Mouse (Mus musculus) CD4-positive, CD25-positive, alpha-beta regulatory T cell, adult 9 weeks (primary cell): ENCODE measurements around the gene Olfr483. TPM values are rescaled to one million over a fixed set of nuclear protein-coding genes. Genes with fewer than 3 reads are reported as not detected.

Source experiments
- polyA plus RNA-seq: library from polyadenylated mRNA; unstranded; fragments of 100-300 nt; shearing (Covaris generic); gene quantifications from one replicate; pipeline ENCODE4 v1.2.1, GENCODE M21; 2017

The Olfr483 gene
- polyA plus RNA-seq: not detected

GRCm38 (mm10) chr7:108100549-108100948, at the start of gene Olfr483:
TSS of gene Olfr483 (plus strand) at chr7:108100849.

DNA sequence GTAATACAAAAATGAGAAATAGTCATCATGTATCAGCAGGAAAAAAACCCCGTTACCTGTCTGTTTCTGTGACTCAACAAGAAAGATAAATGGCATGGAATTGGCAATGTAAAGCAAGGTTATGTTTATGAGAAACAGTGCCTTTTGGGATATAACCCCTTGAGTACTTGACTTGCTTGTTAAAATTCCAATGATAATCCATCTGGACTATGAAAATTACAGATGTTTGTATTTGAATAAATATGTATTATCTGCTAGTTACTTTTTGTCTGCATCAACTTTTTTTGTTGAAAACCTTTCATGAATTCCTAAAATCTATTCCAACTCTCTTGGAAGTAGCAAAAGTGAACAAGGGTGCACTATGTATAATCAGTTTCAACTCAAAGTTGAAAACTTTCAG, 33.4 kb upstream of the Olfr483 start, which contains the start of gene Olfr480:
Olfr480 (minus strand) TSS at position 101 of the 400 bp plus-strand sequence.

DNA sequence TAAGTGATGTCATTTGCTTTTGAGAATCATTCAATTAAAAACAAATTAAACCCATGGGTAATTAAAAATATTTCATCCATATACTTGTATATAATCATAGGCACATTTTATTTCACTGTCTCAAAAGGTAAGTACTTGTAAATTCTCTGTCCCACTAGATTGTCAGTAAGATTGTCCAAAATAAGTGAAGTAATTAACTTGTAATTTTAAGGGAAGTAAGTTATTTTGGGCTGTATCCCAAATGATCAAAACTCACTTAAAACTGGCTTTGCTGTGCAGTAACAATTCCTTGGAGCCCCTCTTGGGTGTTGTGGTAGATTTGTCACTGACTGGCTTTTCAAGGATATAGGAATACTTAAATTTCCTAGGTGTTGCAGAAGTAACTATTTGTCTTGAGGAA, 21.1 kb upstream of the Olfr483 start, which contains the start of gene Olfr481:
Olfr481 (plus strand) TSS at position 301 of the 400 bp plus-strand sequence.

DNA sequence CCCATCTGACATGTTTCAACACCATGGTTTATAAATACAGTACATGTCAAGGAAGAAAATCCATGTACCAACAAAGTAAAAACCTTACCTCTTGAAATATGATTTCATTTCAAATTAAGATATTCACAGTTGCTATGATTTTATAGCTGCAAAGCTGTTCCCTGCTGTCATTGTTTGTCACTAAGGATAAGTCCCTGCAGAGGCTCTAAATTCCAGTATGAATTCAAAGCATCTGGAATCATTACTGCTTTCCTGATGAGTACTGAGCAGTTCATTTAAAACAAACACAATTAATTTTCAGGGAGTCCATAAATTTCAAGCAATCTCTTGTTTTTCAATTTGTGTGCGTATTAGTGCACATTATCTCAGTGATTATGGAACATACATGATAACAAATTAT, 3.2 kb upstream of the Olfr483 start, which contains the start of gene Olfr482:
Olfr482 (minus strand) TSS at position 101 of the 400 bp plus-strand sequence.

GRCm38 (mm10) chr7:108127349-108127748, 26.7 kb downstream of the Olfr483 start, which contains the start of gene Olfr484:
TSS of gene Olfr484 (minus strand) at chr7:108127449.

Other genes with a start within 250 kb of the Olfr483 start
- not detected for gene Olfr472, start 202.9 kb upstream of the Olfr483 start, polyA plus RNA-seq
- not detected for gene Olfr473, start 170.4 kb upstream of the Olfr483 start, polyA plus RNA-seq
- gene Olfr474, start 146.2 kb upstream of the Olfr483 start, polyA plus RNA-seq: not detected
- not detected for gene Olfr476, start 136.0 kb upstream of the Olfr483 start, polyA plus RNA-seq
- gene Olfr477, start 114.2 kb upstream of the Olfr483 start, polyA plus RNA-seq: not detected
- not detected for gene Olfr478, start 66.9 kb upstream of the Olfr483 start, polyA plus RNA-seq
- not detected for gene Olfr479, start 50.2 kb upstream of the Olfr483 start, polyA plus RNA-seq
- gene Olfr480, start 33.5 kb upstream of the Olfr483 start, polyA plus RNA-seq: not detected
- 0.06 TPM for gene Olfr481, start 21.0 kb upstream of the Olfr483 start, polyA plus RNA-seq
- 0.12 TPM for gene Olfr482, start 3.3 kb upstream of the Olfr483 start, polyA plus RNA-seq
- 0.10 TPM for gene Olfr484, start 26.6 kb downstream of the Olfr483 start, polyA plus RNA-seq
- gene Olfr485, start 59.0 kb downstream of the Olfr483 start, polyA plus RNA-seq: not detected
- gene Olfr486, start 71.9 kb downstream of the Olfr483 start, polyA plus RNA-seq: not detected
- gene Olfr487, start 113.8 kb downstream of the Olfr483 start, polyA plus RNA-seq: not detected
- not detected for gene Olfr488, start 157.5 kb downstream of the Olfr483 start, polyA plus RNA-seq
- not detected for gene Olfr490, start 188.1 kb downstream of the Olfr483 start, polyA plus RNA-seq
- gene Olfr491, start 212.6 kb downstream of the Olfr483 start, polyA plus RNA-seq: not detected
- not detected for gene Olfr492, start 222.8 kb downstream of the Olfr483 start, polyA plus RNA-seq
- gene Olfr493, start 246.1 kb downstream of the Olfr483 start, polyA plus RNA-seq: not detected